Mouse (Mus musculus) bone marrow, adult 2 months (tissue): ENCODE measurements around the gene Ghitm. TPM values are rescaled to one million over a fixed set of nuclear protein-coding genes. Genes with fewer than 3 reads are reported as not detected.

ENCODE experiments used
- H3K27ac ChIP-seq: fragments of 200-500 bp; 2 replicates; pipeline ENCODE4 v1.5.1; 2012; ENCODE audit warnings: low read depth, mild to moderate bottlenecking, control low read depth, inconsistent platforms, low read length; ENCODE audit not compliant: control insufficient read depth, poor library complexity, insufficient read depth
- H3K4me1 ChIP-seq: fragments of 200-500 bp; 2 replicates; pipeline ENCODE4 v1.6.1; 2011; ENCODE audit warnings: low read length; ENCODE audit not compliant: control insufficient read depth, insufficient read depth
- H3K4me3 ChIP-seq: fragments of 200-500 bp; replicated peaks from 2 replicates; pipeline ENCODE3; 2011; ENCODE audit warnings: mild to moderate bottlenecking, low read depth, low read length, control low read depth; ENCODE audit not compliant: control insufficient read depth
- CTCF ChIP-seq: fragments of 200-500 bp; IDR thresholded peaks from 2 replicates; pipeline ENCODE4 v1.5.1; 2011; ENCODE audit warnings: low read length, control low read depth; ENCODE audit not compliant: control insufficient read depth, insufficient read depth
- POLR2A ChIP-seq: fragments of 200-500 bp; IDR thresholded peaks from 2 replicates; pipeline ENCODE4 v1.6.1; 2011; ENCODE audit warnings: low read depth, mild to moderate bottlenecking, control low read depth, low read length, borderline replicate concordance; ENCODE audit not compliant: control insufficient read depth
- WGBS: fragments of 180-500 bp; shearing (Covaris S2); methylation state at CpG from one replicate; pipeline ENCODE4 v1.1.7; 2018; 5-methylcytosine and 5-hydroxymethylcytosine counted together
- polyA plus RNA-seq: library from polyadenylated mRNA; stranded (reverse); fragments of >200 nt; gene quantifications from 2 replicates; pipeline ENCODE4 v1.2.4, GENCODE M21; 2011; ENCODE audit warnings: low replicate concordance; ENCODE audit not compliant: missing spikeins, insufficient read depth, insufficient read length

Gene Ghitm
- polyA plus RNA-seq, 1 experiment: 95.7 TPM

DNA sequence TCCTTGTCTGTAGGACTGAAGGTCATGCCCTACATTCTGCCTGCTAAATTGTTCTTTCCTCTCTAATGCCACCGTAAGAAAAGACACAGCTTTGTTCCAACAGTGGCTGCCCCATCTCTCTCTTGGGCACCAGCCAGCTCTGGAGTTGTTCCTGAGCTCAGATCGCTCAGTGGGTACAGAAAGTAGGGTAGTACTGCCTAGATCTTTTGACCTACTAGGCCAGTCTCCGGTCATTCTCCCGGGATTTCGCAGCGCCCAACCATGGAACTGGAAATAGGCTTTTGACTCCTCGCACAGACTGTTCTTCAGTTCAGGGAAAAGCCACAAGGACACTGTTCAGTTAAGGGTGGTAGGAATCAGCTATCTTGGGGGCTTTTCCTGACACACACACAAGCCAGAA, 22.1 kb downstream of the Ghitm start:
- 79% methylated on average over 7 of the region's 7 CpGs for WGBS
- H3K4me3 ChIP-seq: no peak overlapping the region
- no peak overlapping the region for H3K27ac ChIP-seq
- no peaks in the 10 kb centered on the region for H3K4me1 ChIP-seq
- TF ChIP-seq POLR2A: no peak
- no peak for TF ChIP-seq CTCF

DNA sequence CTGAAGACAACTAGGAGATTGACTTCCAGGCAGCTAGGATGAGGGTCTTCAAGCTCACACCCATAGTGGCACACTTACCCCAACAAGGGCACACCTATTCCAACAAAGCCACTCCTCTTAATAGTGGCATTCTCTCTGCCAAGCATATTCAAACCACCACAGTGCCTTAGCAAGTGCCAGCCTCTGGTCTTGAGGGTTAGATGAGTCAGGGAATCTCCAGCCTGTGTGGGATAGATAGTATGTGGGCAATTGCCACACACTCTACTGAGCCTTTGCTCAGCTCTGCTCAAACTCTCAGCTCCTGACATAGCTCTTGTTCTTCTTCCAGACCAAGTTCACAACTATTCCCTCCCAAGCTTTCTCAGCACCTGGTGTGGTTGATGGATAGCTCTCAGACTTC, 23.7 kb downstream of the Ghitm start:
- Histone ChIP-seq H3K4me1 (no peaks in the 10 kb centered on the region), H3K4me3 (no peak overlapping the region), H3K27ac (no peak overlapping the region)
- no peak for TF ChIP-seq POLR2A
- TF ChIP-seq CTCF: no peak

DNA sequence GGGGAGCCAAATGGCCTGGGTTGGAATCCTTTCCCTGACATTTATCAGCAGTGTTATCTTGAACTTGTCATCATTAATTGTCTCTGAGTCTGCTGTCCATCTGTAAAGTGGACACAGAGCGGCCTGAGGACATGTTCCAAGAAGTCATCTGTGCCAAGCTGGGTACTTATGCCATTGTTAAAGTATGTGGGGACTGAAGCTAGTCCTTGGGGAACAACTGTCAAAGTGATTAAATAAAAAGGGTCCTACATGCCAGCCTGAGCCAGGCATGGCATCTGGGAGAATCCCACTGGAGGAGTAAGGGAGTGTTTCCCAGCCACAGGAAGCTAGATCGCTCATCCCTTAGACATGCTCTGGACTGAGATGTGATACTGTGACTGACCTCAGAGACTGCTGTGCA, 24.6 kb downstream of the Ghitm start:
- 86% methylated on average over 2 of the region's 2 CpGs for WGBS
- TF ChIP-seq CTCF (no peak), POLR2A (no peak)
- Histone ChIP-seq H3K27ac (no peak overlapping the region), H3K4me1 (no peaks in the 10 kb centered on the region), H3K4me3 (no peak overlapping the region)

DNA sequence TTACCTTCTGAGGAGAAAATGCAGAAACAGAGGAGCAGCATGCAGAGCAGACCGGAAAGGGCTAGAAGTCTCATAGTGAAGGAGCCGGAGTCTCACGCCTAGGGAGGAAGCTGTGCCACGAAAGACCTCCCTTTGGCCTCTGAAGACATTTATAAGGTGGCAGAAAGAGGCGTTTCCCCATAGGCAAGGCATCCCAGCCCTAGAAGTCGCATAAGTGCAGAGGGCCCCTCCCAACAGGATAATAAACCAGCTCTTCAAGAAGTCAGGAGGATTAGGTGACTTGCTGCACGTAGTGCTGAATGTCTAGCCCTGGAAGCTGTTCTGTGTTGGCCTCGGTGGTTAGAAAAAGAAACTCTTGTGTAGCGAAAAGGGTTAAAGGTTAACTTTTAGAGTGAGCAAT, 25.1 kb downstream of the Ghitm start:
- TF ChIP-seq CTCF (no peak), POLR2A (no peak)
- H3K4me1 ChIP-seq: no peaks in the 10 kb centered on the region
- H3K27ac ChIP-seq: no peak overlapping the region
- 31% methylated on average over 9 of the region's 9 CpGs for WGBS
- no peak overlapping the region for H3K4me3 ChIP-seq

DNA sequence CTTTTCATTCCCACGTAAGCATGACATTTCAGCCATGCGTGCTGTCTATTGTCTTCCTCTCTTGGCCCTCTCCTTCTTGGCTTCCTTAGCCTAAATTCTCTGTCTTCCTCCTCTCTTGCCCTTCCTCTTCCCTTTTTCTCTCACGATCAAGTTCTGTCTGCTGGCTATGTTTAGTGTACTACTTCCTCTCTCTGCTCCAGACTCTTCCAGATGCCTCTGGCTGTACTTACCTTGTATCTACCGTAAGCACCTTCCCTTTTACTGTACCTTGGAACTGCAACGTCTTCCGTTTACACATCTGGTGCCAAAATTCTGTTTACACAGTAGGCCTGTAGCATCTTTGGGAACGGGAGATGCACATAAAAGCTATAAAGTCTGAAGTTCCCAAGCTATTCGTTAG, 25.6 kb downstream of the Ghitm start:
- H3K4me1 ChIP-seq: no peaks in the 10 kb centered on the region
- no peak overlapping the region for H3K4me3 ChIP-seq
- 26% methylated on average over 8 of the region's 8 CpGs for WGBS

DNA sequence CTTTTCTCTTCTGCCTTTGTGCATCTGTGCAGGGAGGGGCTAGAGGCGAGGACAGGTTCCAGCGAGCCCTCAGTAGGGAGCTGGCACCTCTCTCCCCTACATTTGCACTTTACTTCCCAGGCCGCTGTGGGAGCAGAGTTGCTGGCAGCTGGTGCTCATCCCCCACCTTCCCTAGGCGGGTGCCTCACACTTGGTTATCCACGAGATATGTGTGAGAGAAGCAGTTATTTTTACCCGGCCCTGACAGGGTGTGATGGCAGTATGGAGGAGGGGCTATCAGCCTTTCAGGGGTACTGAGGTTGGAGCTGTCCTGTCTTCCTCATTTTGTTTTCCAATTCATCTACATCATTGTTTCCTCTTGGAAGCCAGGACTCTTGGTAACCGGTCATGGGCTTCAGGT, 29.2 kb downstream of the Ghitm start:
- 45% methylated on average over 7 of the region's 7 CpGs for WGBS
- TF ChIP-seq CTCF (no peak), POLR2A (no peak)
- H3K27ac ChIP-seq: no peak overlapping the region

More for the DNA sequence above, 25.6 kb downstream of the Ghitm start:
- no peak overlapping the region for H3K27ac ChIP-seq
- no peak for TF ChIP-seq CTCF
- TF ChIP-seq POLR2A: no peak

DNA sequence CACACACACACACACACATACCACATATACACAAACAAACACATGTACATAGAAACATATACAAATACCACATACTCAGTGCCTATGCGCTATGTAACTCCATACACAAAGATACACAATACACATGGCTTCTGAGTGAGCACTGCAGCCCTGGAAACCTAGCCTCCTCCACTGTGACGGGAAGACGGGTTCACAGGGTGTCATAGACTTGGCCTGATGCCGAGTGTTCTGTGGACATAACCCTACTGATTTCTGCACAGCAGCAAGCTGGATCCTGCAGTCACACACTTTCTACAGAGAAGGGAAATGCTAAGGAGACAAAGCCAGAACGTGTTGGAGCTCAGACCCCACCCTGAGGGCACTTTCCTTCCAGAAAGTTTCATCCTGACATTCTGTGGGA, 30.3 kb downstream of the Ghitm start:
- 68% methylated on average over 5 of the region's 5 CpGs for WGBS
- Histone ChIP-seq H3K4me3 (no peak overlapping the region), H3K27ac (no peak overlapping the region), H3K4me1 (no peaks in the 10 kb centered on the region)
- no peak for TF ChIP-seq POLR2A
- TF ChIP-seq CTCF: no peak

More for the DNA sequence above, 29.2 kb downstream of the Ghitm start:
- Histone ChIP-seq H3K4me1 (no peaks in the 10 kb centered on the region), H3K4me3 (no peak overlapping the region)

DNA sequence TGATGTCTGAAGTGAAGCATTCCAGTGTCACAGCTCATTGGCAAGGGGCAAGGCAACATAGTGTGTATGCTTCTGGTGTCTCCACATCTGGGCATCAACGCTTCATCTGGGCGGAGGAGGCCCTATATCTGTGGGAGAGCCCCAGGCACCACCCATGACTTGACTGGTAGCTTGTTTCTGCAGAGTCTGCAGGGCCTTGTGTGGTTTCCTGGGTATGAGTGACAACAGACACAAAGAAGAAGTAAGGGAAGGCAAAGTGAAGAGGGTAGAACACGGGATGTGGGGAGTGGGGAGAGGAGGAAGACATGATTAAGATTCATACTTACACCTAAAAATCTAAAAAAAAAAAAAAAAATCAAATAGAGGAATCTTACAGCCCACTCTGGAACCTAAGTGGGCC, 32.6 kb downstream of the Ghitm start:
- WGBS: 34% methylated on average over 3 of the region's 3 CpGs
- H3K27ac ChIP-seq: no peak overlapping the region
- no peak for TF ChIP-seq CTCF
- TF ChIP-seq POLR2A: no peak
- H3K4me1 ChIP-seq: no peaks in the 10 kb centered on the region
- H3K4me3 ChIP-seq: no peak overlapping the region

DNA sequence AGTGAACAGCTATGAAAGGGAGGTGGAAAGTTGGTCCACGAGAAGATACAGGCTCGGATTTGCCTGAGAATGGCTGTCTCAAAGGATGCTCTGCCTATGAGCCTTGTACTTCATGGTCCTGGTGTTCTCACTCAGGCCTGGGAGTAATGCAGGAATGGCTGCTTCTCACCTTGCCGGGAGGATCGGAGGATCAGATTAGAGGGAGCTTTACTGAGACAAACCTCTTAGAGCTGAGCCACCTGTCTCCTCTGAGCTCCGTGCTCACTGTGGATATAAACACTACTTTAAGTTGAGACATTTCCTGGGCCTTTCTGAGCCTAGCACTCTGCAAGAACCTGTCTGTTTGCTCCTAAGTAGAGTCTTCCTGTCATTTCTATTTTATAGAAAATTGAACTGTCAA, 33.5 kb downstream of the Ghitm start:
- no peak overlapping the region for H3K4me3 ChIP-seq
- no peak overlapping the region for H3K27ac ChIP-seq
- H3K4me1 ChIP-seq: no peaks in the 10 kb centered on the region
- TF ChIP-seq POLR2A (no peak), CTCF (no peak)
- WGBS: 64% methylated on average over 5 of the region's 5 CpGs
